Mouse (Mus musculus) megakaryocyte progenitor cell, adult 5-6 weeks (primary cell): ENCODE measurements around the gene Timp2. TPM values are rescaled to one million over a fixed set of nuclear protein-coding genes. Genes with fewer than 3 reads are reported as not detected.
"Not testable (repeated sequence)": the region's sequence is repeated elsewhere in the genome, so short reads cannot be mapped to it uniquely, and the experiment has no call there.

Experiments used
- ATAC-seq: replicated peaks from 2 replicates; pipeline ENCODE4 v1.8.0; 2016; ENCODE audit warnings: mild to moderate bottlenecking, moderate TSS enrichment, inconsistent platforms; ENCODE audit not compliant: poor library complexity
- total RNA-seq, 2 experiments: library from RNA; stranded (forward) in 1 of 2; stranded (reverse) in 1 of 2; fragments of 157-497, 149-512 nt in 1 of 2; fragments of 200-1000 nt in 1 of 2; gene quantifications; 2 replicates each; pipeline versions ENCODE4 v1.2.3 to v1.2.4; 2015 to 2017

Gene Timp2
- 7.4 and 9.5 TPM in 2 replicates for total RNA-seq (2015)
- 9.7 and 10.1 TPM in 2 replicates for total RNA-seq (2017)

- no peak for ATAC-seq
Measured at GRCm38 (mm10) chr11:118355640-118356039, at the start of gene Timp2. TSS of gene Timp2 (minus strand) at chr11:118355740.

- ATAC-seq: no peak
Measured at GRCm38 (mm10) chr11:118405311-118405710, 49.8 kb upstream of the Timp2 start.

GRCm38 (mm10) chr11:118403951-118404899 is 48.7 kb upstream of the Timp2 start:
- no peak for ATAC-seq

GRCm38 (mm10) chr11:118403183-118403582 is 47.6 kb upstream of the Timp2 start:
- ATAC-seq: no peak

- ATAC-seq: peak; percentile 80
Measured at GRCm38 (mm10) chr11:118401760-118402280, 46.3 kb upstream of the Timp2 start, which contains the start of gene Lgals3bp. TSS of gene Lgals3bp (minus strand) at chr11:118402092.

GRCm38 (mm10) chr11:118401195-118401594 is 45.7 kb upstream of the Timp2 start:
- 0 out of 2 replicates have a peak, but pooled peaks have one; percentile 1 for ATAC-seq

GRCm38 (mm10) chr11:118400566-118400936 is 45.0 kb upstream of the Timp2 start:
- ATAC-seq: peak; percentile 30

- peak; percentile 47 for ATAC-seq
Measured at GRCm38 (mm10) chr11:118399891-118400565, 44.5 kb upstream of the Timp2 start.

- no peak for ATAC-seq
Measured at GRCm38 (mm10) chr11:118397806-118398530, 42.4 kb upstream of the Timp2 start.

- ATAC-seq: no peak
Measured at GRCm38 (mm10) chr11:118394538-118394937, 39.0 kb upstream of the Timp2 start.

- no peak for ATAC-seq
Measured at GRCm38 (mm10) chr11:118393991-118394390, 38.5 kb upstream of the Timp2 start.

- ATAC-seq: not testable (repeated sequence)
Measured at GRCm38 (mm10) chr11:118387816-118388215, 32.3 kb upstream of the Timp2 start.

GRCm38 (mm10) chr11:118379251-118380009 is 23.9 kb upstream of the Timp2 start:
- peak; percentile 99 for ATAC-seq

- ATAC-seq: no peak
Measured at GRCm38 (mm10) chr11:118378656-118379055, 23.1 kb upstream of the Timp2 start.

GRCm38 (mm10) chr11:118376323-118376722 is 20.8 kb upstream of the Timp2 start:
- not testable (repeated sequence) for ATAC-seq

GRCm38 (mm10) chr11:118375881-118376280 is 20.3 kb upstream of the Timp2 start:
- no peak for ATAC-seq

GRCm38 (mm10) chr11:118375461-118375860 is 19.9 kb upstream of the Timp2 start:
- no peak for ATAC-seq

- ATAC-seq: no peak
Measured at GRCm38 (mm10) chr11:118375006-118375405, 19.5 kb upstream of the Timp2 start.

GRCm38 (mm10) chr11:118374506-118374905 is 19.0 kb upstream of the Timp2 start:
- ATAC-seq: no peak

- ATAC-seq: no peak
Measured at GRCm38 (mm10) chr11:118372641-118373040, 17.1 kb upstream of the Timp2 start.
